Mouse (Mus musculus): Measurements from ENCODE around the gene Ssc5d. TPM values are rescaled to one million over a fixed set of nuclear protein-coding genes. Genes with fewer than 3 reads are reported as not detected.
"Not testable (repeated sequence)": the region's sequence is repeated elsewhere in the genome, so short reads cannot be mapped to it uniquely, and the experiment has no call there.

Gene Ssc5d
- 2.3 and 2.8 TPM in 2 replicates for polyA plus RNA-seq (2015; fragmentation: Nextera tagmentation; extraction: Ambion mirVana)

- 9% methylated on average over 6 of the region's 6 CpGs for WGBS
- Histone ChIP-seq H3K9ac (replicated peaks; ENCODE audit: low read length) (peak within 1 kb of the TSS; percentile 70), H3K27ac (ENCODE audit: low read length) (peak within 1 kb of the TSS; percentile 81), H3K27me3 (ENCODE audit: insufficient read depth, low read length) (no peaks in the 10 kb centered on the region), H3K36me3 (ENCODE audit: insufficient read depth, low read length) (peaks cover 3% of the 10 kb centered on the region), H3K4me1 (ENCODE audit: insufficient read depth, low read length) (peaks cover 52% of the 10 kb centered on the region), H3K9me3 (ENCODE audit: low read length) (no peaks in the 10 kb centered on the region), H3K4me3 (ENCODE audit: low read length) (no peak within 1 kb of the TSS), H3K4me2 (replicated peaks; ENCODE audit: low read depth, low read length) (peak within 1 kb of the TSS; percentile 78)
- peak; percentile 52 for ATAC-seq (ENCODE audit: low FRiP score, low TSS enrichment)
These were observed at the start of gene Ssc5d for GRCm38 (mm10) chr7:4925441-4926381. Gene Ssc5d (plus strand): TSS chr7:4925785.

GRCm38 (mm10) chr7:4876753-4877221, 48.8 kb upstream of the Ssc5d start, which contains the start of gene Isoc2a:
Gene Isoc2a (plus strand): TSS chr7:4877153.
- Histone ChIP-seq H3K27me3 (ENCODE audit: insufficient read depth, low read length) (no peaks in the 10 kb centered on the region), H3K36me3 (ENCODE audit: insufficient read depth, low read length) (no peaks in the 10 kb centered on the region), H3K4me1 (ENCODE audit: insufficient read depth, low read length) (peaks cover 15% of the 10 kb centered on the region), H3K4me3 (ENCODE audit: low read length) (peak within 1 kb of the TSS; percentile 66), H3K4me2 (replicated peaks; ENCODE audit: low read depth, low read length) (peak within 1 kb of the TSS; percentile 93), H3K27ac (ENCODE audit: low read length) (peak within 1 kb of the TSS; percentile 40; the same call in 1 of the 2 replicates), H3K9me3 (ENCODE audit: low read length) (no peaks in the 10 kb centered on the region), H3K9ac (replicated peaks; ENCODE audit: low read length) (peak within 1 kb of the TSS; percentile 74)
- WGBS, result under 1% methylated on average over 21 of the region's 22 CpGs
- peak; percentile 100 for ATAC-seq (ENCODE audit: low FRiP score, low TSS enrichment)

GRCm38 (mm10) chr7:4877226-4877625, 48.4 kb upstream of the Ssc5d start:
- H3K27ac ChIP-seq (ENCODE audit: low read length), result no peak overlapping the region
- ATAC-seq (ENCODE audit: low FRiP score, low TSS enrichment), result no peak; the same call in 1 of the 2 replicates

GRCm38 (mm10) chr7:4878186-4878585, 47.4 kb upstream of the Ssc5d start:
- Histone ChIP-seq H3K4me2 (replicated peaks; ENCODE audit: low read depth, low read length) (no peak overlapping the region), H3K36me3 (ENCODE audit: insufficient read depth, low read length) (no peaks in the 10 kb centered on the region), H3K4me3 (ENCODE audit: low read length) (no peak overlapping the region)

More at GRCm38 (mm10) chr7:4877226-4877625, 48.4 kb upstream of the Ssc5d start:
- Histone ChIP-seq H3K36me3 (ENCODE audit: insufficient read depth, low read length) (no peaks in the 10 kb centered on the region), H3K4me1 (ENCODE audit: insufficient read depth, low read length) (peaks cover 15% of the 10 kb centered on the region), H3K9me3 (ENCODE audit: low read length) (peaks cover 4% of the 10 kb centered on the region; the same call in 1 of the 2 replicates), H3K27me3 (ENCODE audit: insufficient read depth, low read length) (no peaks in the 10 kb centered on the region), H3K4me2 (replicated peaks; ENCODE audit: low read depth, low read length) (peak overlapping the region; percentile 93), H3K4me3 (ENCODE audit: low read length) (peak overlapping the region; percentile 66), H3K9ac (replicated peaks; ENCODE audit: low read length) (peak overlapping the region; percentile 74)
- 6% methylated on average over 11 of the region's 11 CpGs for WGBS

GRCm38 (mm10) chr7:4879036-4879435, 46.5 kb upstream of the Ssc5d start:
- not testable (repeated sequence) for H3K27ac ChIP-seq (ENCODE audit: low read length); H3K36me3 ChIP-seq (ENCODE audit: insufficient read depth, low read length); H3K4me3 ChIP-seq (ENCODE audit: low read length); H3K4me2 ChIP-seq (replicated peaks; ENCODE audit: low read depth, low read length); H3K9ac ChIP-seq (replicated peaks; ENCODE audit: low read length); H3K27me3 ChIP-seq (ENCODE audit: insufficient read depth, low read length); ATAC-seq (ENCODE audit: low FRiP score, low TSS enrichment); H3K9me3 ChIP-seq (ENCODE audit: low read length)
- WGBS, result 78% methylated on average over 1 of the region's 1 CpGs
- H3K4me1 ChIP-seq (ENCODE audit: insufficient read depth, low read length), result peaks cover 15% of the 10 kb centered on the region

More at GRCm38 (mm10) chr7:4878186-4878585, 47.4 kb upstream of the Ssc5d start:
- Histone ChIP-seq H3K27me3 (ENCODE audit: insufficient read depth, low read length) (no peaks in the 10 kb centered on the region), H3K4me1 (ENCODE audit: insufficient read depth, low read length) (peaks cover 15% of the 10 kb centered on the region), H3K27ac (ENCODE audit: low read length) (no peak overlapping the region), H3K9me3 (ENCODE audit: low read length) (peaks cover 4% of the 10 kb centered on the region; the same call in 1 of the 2 replicates), H3K9ac (replicated peaks; ENCODE audit: low read length) (no peak overlapping the region)
- no peak for ATAC-seq (ENCODE audit: low FRiP score, low TSS enrichment)

GRCm38 (mm10) chr7:4886680-4887079, 38.9 kb upstream of the Ssc5d start:
- WGBS, result 72% methylated on average over 4 of the region's 4 CpGs
- peaks cover 6% of the 10 kb centered on the region for H3K9me3 ChIP-seq (ENCODE audit: low read length)

GRCm38 (mm10) chr7:4895186-4895585, 30.4 kb upstream of the Ssc5d start:
- 49% methylated on average over 11 of the region's 11 CpGs for WGBS

More at GRCm38 (mm10) chr7:4886680-4887079, 38.9 kb upstream of the Ssc5d start:
- ATAC-seq (ENCODE audit: low FRiP score, low TSS enrichment), result no peak
- Histone ChIP-seq H3K4me3 (ENCODE audit: low read length) (no peak overlapping the region), H3K27me3 (ENCODE audit: insufficient read depth, low read length) (no peaks in the 10 kb centered on the region), H3K36me3 (ENCODE audit: insufficient read depth, low read length) (no peaks in the 10 kb centered on the region), H3K9ac (replicated peaks; ENCODE audit: low read length) (no peak overlapping the region), H3K4me1 (ENCODE audit: insufficient read depth, low read length) (no peaks in the 10 kb centered on the region), H3K27ac (ENCODE audit: low read length) (no peak overlapping the region), H3K4me2 (replicated peaks; ENCODE audit: low read depth, low read length) (no peak overlapping the region)

GRCm38 (mm10) chr7:4898851-4899648, 26.5 kb upstream of the Ssc5d start:
- peaks cover 3% of the 10 kb centered on the region for H3K9me3 ChIP-seq (ENCODE audit: low read length)
- no peaks in the 10 kb centered on the region for H3K36me3 ChIP-seq (ENCODE audit: insufficient read depth, low read length)
- peak overlapping the region; percentile 53 for H3K9ac ChIP-seq (replicated peaks; ENCODE audit: low read length)
- no peak overlapping the region for H3K27ac ChIP-seq (ENCODE audit: low read length)
- ATAC-seq (ENCODE audit: low FRiP score, low TSS enrichment), result peak; percentile 53
- peak overlapping the region; percentile 52 for H3K4me2 ChIP-seq (replicated peaks; ENCODE audit: low read depth, low read length)
- WGBS, result 17% methylated on average over 17 of the region's 18 CpGs
- no peaks in the 10 kb centered on the region for H3K27me3 ChIP-seq (ENCODE audit: insufficient read depth, low read length)
- H3K4me3 ChIP-seq (ENCODE audit: low read length), result peak overlapping the region; percentile 32
- H3K4me1 ChIP-seq (ENCODE audit: insufficient read depth, low read length), result peaks cover 11% of the 10 kb centered on the region; the same call in 1 of the 2 replicates

More at GRCm38 (mm10) chr7:4895186-4895585, 30.4 kb upstream of the Ssc5d start:
- peaks cover 7% of the 10 kb centered on the region; the same call in 1 of the 2 replicates for H3K4me1 ChIP-seq (ENCODE audit: insufficient read depth, low read length)
- no peaks in the 10 kb centered on the region for H3K36me3 ChIP-seq (ENCODE audit: insufficient read depth, low read length)
- no peak overlapping the region for H3K4me3 ChIP-seq (ENCODE audit: low read length)
- H3K4me2 ChIP-seq (replicated peaks; ENCODE audit: low read depth, low read length), result no peak overlapping the region
- no peak for ATAC-seq (ENCODE audit: low FRiP score, low TSS enrichment)
- H3K9ac ChIP-seq (replicated peaks; ENCODE audit: low read length), result no peak overlapping the region
- no peaks in the 10 kb centered on the region for H3K27me3 ChIP-seq (ENCODE audit: insufficient read depth, low read length)
- H3K9me3 ChIP-seq (ENCODE audit: low read length), result no peaks in the 10 kb centered on the region
- no peak overlapping the region for H3K27ac ChIP-seq (ENCODE audit: low read length)

Data from kidney, embryonic 16.5 days (tissue).